Mouse (Mus musculus) cortical plate, adult 2 months (tissue): ENCODE measurements around the gene Prph.

Source experiments
- CTCF ChIP-seq: fragments of 200-500 bp; IDR thresholded peaks from 2 replicates; pipeline ENCODE4 v1.5.1; 2011; ENCODE audit warnings: mild to moderate bottlenecking, control low read depth, low read length; ENCODE audit not compliant: insufficient read depth; ENCODE audit errors: extremely low read depth
- POLR2A ChIP-seq: fragments of 200-500 bp; IDR thresholded peaks from 2 replicates; pipeline ENCODE4 v1.6.1; 2011; ENCODE audit warnings: mild to moderate bottlenecking, low read length, control low read depth; ENCODE audit not compliant: insufficient read depth; ENCODE audit errors: extremely low read depth

DNA sequence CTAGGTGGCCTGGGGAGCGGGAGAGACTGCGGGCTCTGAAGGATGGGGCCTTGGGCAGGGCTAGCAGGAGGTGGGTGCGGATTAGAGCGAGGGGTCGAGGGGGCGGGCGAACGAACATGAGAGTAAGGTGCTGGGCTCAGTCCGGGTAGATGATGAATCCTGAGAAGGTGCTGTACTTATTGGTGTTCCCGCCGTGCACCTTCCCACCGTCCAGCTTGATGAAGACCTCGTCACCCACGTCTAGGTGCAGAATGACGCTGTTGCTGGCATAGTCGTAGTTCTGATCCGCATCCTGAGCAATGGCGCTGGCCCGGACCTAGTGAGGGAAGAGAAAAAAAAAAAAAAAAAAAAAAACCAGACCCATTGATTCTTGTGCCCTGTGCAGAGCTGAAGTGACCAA lies 29.6 kb downstream of the Prph start:
- TF ChIP-seq CTCF (no peak), POLR2A (no peak)
